Mouse (Mus musculus): ENCODE results near the gene Tcirg1.

The Tcirg1 gene

GRCm38 (mm10) chr19:3929211-3929941, 22.4 kb upstream of the Tcirg1 start, which contains the start of gene Aldh3b1:
Gene Aldh3b1 (minus strand): TSS chr19:3929808.
- in situ Hi-C loops (cut with MboI; ENCODE audit: unreplicated experiment in 2 of 2), result no loop called here

GRCm38 (mm10) chr19:3928779-3929178, 21.8 kb upstream of the Tcirg1 start:
- in situ Hi-C loops (cut with MboI; ENCODE audit: unreplicated experiment in 2 of 2), result no loop called here

GRCm38 (mm10) chr19:3927989-3928388, 21.1 kb upstream of the Tcirg1 start:
- in situ Hi-C loops (cut with MboI; ENCODE audit: unreplicated experiment in 2 of 2), result no loop called here

GRCm38 (mm10) chr19:3926685-3927084, 19.8 kb upstream of the Tcirg1 start:
- in situ Hi-C loops (cut with MboI; ENCODE audit: unreplicated experiment in 2 of 2), result no loop called here

- in situ Hi-C loops (cut with MboI; ENCODE audit: unreplicated experiment in 2 of 2), result no loop called here
These were observed 19.3 kb upstream of the Tcirg1 start for GRCm38 (mm10) chr19:3926279-3926678.

GRCm38 (mm10) chr19:3925859-3926258, 18.9 kb upstream of the Tcirg1 start:
- in situ Hi-C loops (cut with MboI; ENCODE audit: unreplicated experiment in 2 of 2), result no loop called here

- in situ Hi-C loops (cut with MboI; ENCODE audit: unreplicated experiment in 2 of 2), result no loop called here
These were observed 17.9 kb upstream of the Tcirg1 start for GRCm38 (mm10) chr19:3924868-3925267.

GRCm38 (mm10) chr19:3924190-3924589, 17.3 kb upstream of the Tcirg1 start:
- in situ Hi-C loops (cut with MboI; ENCODE audit: unreplicated experiment in 2 of 2), result no loop called here

- in situ Hi-C loops (cut with MboI; ENCODE audit: unreplicated experiment in 2 of 2), result no loop called here
These were observed 16.7 kb upstream of the Tcirg1 start for GRCm38 (mm10) chr19:3923586-3923985.

GRCm38 (mm10) chr19:3922661-3923371, 15.9 kb upstream of the Tcirg1 start:
- in situ Hi-C loops (cut with MboI; ENCODE audit: unreplicated experiment in 2 of 2), result no loop called here

- in situ Hi-C loops (cut with MboI; ENCODE audit: unreplicated experiment in 2 of 2), result no loop called here
These were observed 13.0 kb upstream of the Tcirg1 start for GRCm38 (mm10) chr19:3919928-3920327.

- in situ Hi-C loops (cut with MboI; ENCODE audit: unreplicated experiment in 2 of 2), result no loop called here
These were observed 9.8 kb upstream of the Tcirg1 start for GRCm38 (mm10) chr19:3916727-3917126.

- in situ Hi-C loops (cut with MboI; ENCODE audit: unreplicated experiment in 2 of 2), result no loop called here
These were observed 7.6 kb upstream of the Tcirg1 start for GRCm38 (mm10) chr19:3914535-3914934.

GRCm38 (mm10) chr19:3913692-3914091, 6.8 kb upstream of the Tcirg1 start:
- in situ Hi-C loops (cut with MboI; ENCODE audit: unreplicated experiment in 2 of 2), result no loop called here

- in situ Hi-C loops (cut with MboI; ENCODE audit: unreplicated experiment in 2 of 2), result no loop called here
These were observed 5.6 kb upstream of the Tcirg1 start, which contains the start of gene Ndufs8 for GRCm38 (mm10) chr19:3912337-3913204. Gene Ndufs8 (minus strand): TSS chr19:3912774.

- in situ Hi-C loops (cut with MboI; ENCODE audit: unreplicated experiment in 2 of 2), result no loop called here
These were observed 3.3 kb upstream of the Tcirg1 start for GRCm38 (mm10) chr19:3910206-3910605.

- in situ Hi-C loops (cut with MboI; ENCODE audit: unreplicated experiment in 2 of 2), result loop anchor here in 1 of 2 experiments (5.0 kb wide), 1 partner anchor 39 kb away; no protein-coding TSS in a partner anchor
These were observed 1.1 kb upstream of the Tcirg1 start for GRCm38 (mm10) chr19:3907876-3908660.

- in situ Hi-C loops (cut with MboI; ENCODE audit: unreplicated experiment in 2 of 2), result loop anchor here in 1 of 2 experiments (5.0 kb wide), 1 partner anchor 41 kb away; no protein-coding TSS in a partner anchor
These were observed 607 bp downstream of the Tcirg1 start for GRCm38 (mm10) chr19:3906326-3906725.

- in situ Hi-C loops (cut with MboI; ENCODE audit: unreplicated experiment in 2 of 2), result loop anchor here in 1 of 2 experiments (5.0 kb wide), 1 partner anchor 42 kb away; no protein-coding TSS in a partner anchor
These were observed 1.5 kb downstream of the Tcirg1 start for GRCm38 (mm10) chr19:3905261-3905969.
